Mouse (Mus musculus) embryonic facial prominence, embryonic 11.5 days (tissue): Measurements from ENCODE around the gene Gm49383. TPM values are rescaled to one million over a fixed set of nuclear protein-coding genes. Genes with fewer than 3 reads are reported as not detected.
A peak's percentile ranks its signal among the peaks of the same experiment; 100 is the strongest.

Experiments used
- ATAC-seq: fragments of 200-750 bp; cut with Nextera tagmentation; replicated peaks from 2 replicates; pipeline ENCODE4 v1.8.0; 2017; ENCODE audit warnings: low read depth; ENCODE audit not compliant: insufficient number of reproducible peaks, low FRiP score, low TSS enrichment
- DNase-seq: peaks from one replicate; pipeline ENCODE4 v3.0.0-alpha.2; 2015; ENCODE audit warnings: low spot score
- H3K27ac ChIP-seq: fragments of 300-500 bp; sonication (generic); replicated peaks from 2 replicates; pipeline ENCODE4 v1.5.1; 2014; ENCODE audit warnings: mild to moderate bottlenecking, low read depth, low read length, control low read depth
- H3K27me3 ChIP-seq: fragments of 300-500 bp; sonication (generic); 2 replicates; pipeline ENCODE4 v1.6.1; 2014; ENCODE audit warnings: mild to moderate bottlenecking, low read length, moderate library complexity, mixed read lengths; ENCODE audit not compliant: control insufficient read depth, insufficient read depth
- H3K36me3 ChIP-seq: fragments of 300-500 bp; sonication (generic); replicated peaks from 2 replicates; pipeline ENCODE4 v1.6.1; 2014; ENCODE audit warnings: low read depth, mild to moderate bottlenecking, low read length, moderate library complexity, mixed read lengths; ENCODE audit not compliant: control insufficient read depth, insufficient read depth
- H3K4me1 ChIP-seq: fragments of 300-500 bp; sonication (generic); 2 replicates; pipeline ENCODE4 v1.6.1; 2014; ENCODE audit warnings: low read length, mixed read lengths; ENCODE audit not compliant: control insufficient read depth, insufficient read depth
- H3K4me2 ChIP-seq: fragments of 300-500 bp; sonication (generic); 2 replicates; pipeline ENCODE4 v1.6.1; 2014; ENCODE audit warnings: low read depth, mild to moderate bottlenecking, control low read depth, low read length, moderate library complexity
- H3K4me3 ChIP-seq: fragments of 300-500 bp; sonication (generic); 2 replicates; pipeline ENCODE4 v1.5.1; 2014; ENCODE audit warnings: low read depth, low read length, control low read depth
- H3K9ac ChIP-seq: fragments of 300-500 bp; sonication (generic); replicated peaks from 2 replicates; pipeline ENCODE4 v1.6.1; 2014; ENCODE audit warnings: mild to moderate bottlenecking, control low read depth, low read length
- H3K9me3 ChIP-seq: fragments of 300-500 bp; sonication (generic); replicated peaks from 2 replicates; pipeline ENCODE4 v1.6.1; 2016; ENCODE audit warnings: mild to moderate bottlenecking, low read length, inconsistent platforms, mixed read lengths; ENCODE audit not compliant: control insufficient read depth
- WGBS: fragments of 180-500 bp; shearing (Covaris S2); extraction: QIAGEN DNeasy Blood & Tissue Kit; methylation state at CpG from one replicate; pipeline ENCODE4 v1.1.7; 2014; 5-methylcytosine and 5-hydroxymethylcytosine counted together
- polyA plus RNA-seq: library from polyadenylated mRNA; unstranded; fragments of >200 nt; fragmentation: Nextera tagmentation; extraction: Ambion mirVana; gene quantifications from 2 replicates; pipeline ENCODE4 v1.2.1, GENCODE M21; 2014

Gm49383 gene
- polyA plus RNA-seq, 1 experiment from 2014 or later = 43.7 TPM

GRCm38 (mm10) chr12:69197378-69198163, 667 bp upstream of the Gm49383 start:
- under 1% methylated on average over 73 of the region's 94 CpGs for WGBS
- peak overlapping the region; percentile 96 for H3K4me3 ChIP-seq
- H3K27ac ChIP-seq = peak overlapping the region; percentile 74
- ATAC-seq (peak; percentile 74), DNase-seq (peak; percentile 26)
- no peaks in the 10 kb centered on the region for H3K4me1 ChIP-seq
- H3K36me3 ChIP-seq = no peaks in the 10 kb centered on the region; the same call in 1 of the 2 replicates
- H3K27me3 ChIP-seq = no peaks in the 10 kb centered on the region
- peak overlapping the region; percentile 95 for H3K4me2 ChIP-seq
- H3K9ac ChIP-seq = peak overlapping the region; percentile 86
- H3K9me3 ChIP-seq = no peaks in the 10 kb centered on the region

DNA sequence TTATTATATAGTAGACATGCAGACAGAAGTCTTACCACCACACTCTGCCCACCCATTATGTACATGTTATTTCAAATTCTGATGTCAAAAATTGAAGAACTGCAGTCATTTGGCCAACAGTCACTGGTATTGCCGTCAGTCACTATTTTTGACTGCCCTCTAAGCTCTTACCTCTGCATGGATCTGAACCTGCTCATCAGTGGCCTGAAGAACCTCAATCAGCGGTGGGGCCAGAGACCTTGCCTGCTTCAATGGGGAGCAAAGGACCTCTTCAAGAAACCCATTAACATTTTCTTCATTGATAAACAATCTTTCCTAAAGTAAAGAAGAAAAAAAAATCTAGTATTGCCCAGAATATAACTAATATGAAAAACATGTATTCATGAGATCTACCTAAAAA, 4.3 kb downstream of the Gm49383 start:
- no peaks in the 10 kb centered on the region for H3K27me3 ChIP-seq
- 98% methylated on average over 2 of the region's 2 CpGs for whole genome bisulfite sequencing
- no peak overlapping the region for H3K4me3 ChIP-seq
- DNase-seq (no peak), ATAC-seq (no peak)
- H3K4me2 ChIP-seq = no peak overlapping the region
- H3K36me3 ChIP-seq = no peaks in the 10 kb centered on the region
- no peaks in the 10 kb centered on the region for H3K9me3 ChIP-seq
- H3K4me1 ChIP-seq = no peaks in the 10 kb centered on the region
- H3K27ac ChIP-seq = no peak overlapping the region
- no peak overlapping the region for H3K9ac ChIP-seq

DNA sequence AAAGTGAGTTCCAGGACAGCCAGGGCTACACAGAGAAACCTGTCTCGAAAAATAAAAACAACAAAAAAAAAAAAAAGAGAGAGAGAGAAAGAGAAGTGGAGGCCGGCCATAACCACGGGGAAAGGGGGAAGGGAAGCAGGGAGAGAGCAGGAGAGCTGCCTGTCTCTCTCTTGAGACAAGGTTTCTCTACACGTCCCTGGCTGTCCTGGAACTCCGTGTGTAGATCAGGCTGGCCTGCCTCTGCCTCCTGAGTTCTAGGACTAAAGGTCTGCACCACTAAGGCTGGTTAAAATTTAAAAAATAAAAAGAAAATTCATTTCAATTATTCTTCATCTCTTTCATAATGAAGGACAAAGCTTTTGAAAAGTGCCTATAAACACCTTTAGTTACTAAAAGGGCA, 5.5 kb downstream of the Gm49383 start:
- H3K4me2 ChIP-seq = no peak overlapping the region
- H3K9me3 ChIP-seq = no peaks in the 10 kb centered on the region
- H3K27me3 ChIP-seq = no peaks in the 10 kb centered on the region
- DNase-seq = no peak
- H3K4me1 ChIP-seq = no peaks in the 10 kb centered on the region
- ATAC-seq = no peak
- WGBS = 92% methylated on average over 5 of the region's 5 CpGs
- H3K9ac ChIP-seq = no peak overlapping the region
- H3K27ac ChIP-seq = no peak overlapping the region
- H3K4me3 ChIP-seq = no peak overlapping the region
- no peaks in the 10 kb centered on the region for H3K36me3 ChIP-seq

- Histone ChIP-seq H3K27me3 (no peaks in the 10 kb centered on the region), H3K4me1 (no peaks in the 10 kb centered on the region), H3K36me3 (no peaks in the 10 kb centered on the region), H3K9me3 (no peaks in the 10 kb centered on the region), H3K4me2 (no peak overlapping the region), H3K9ac (no peak overlapping the region), H3K4me3 (no peak overlapping the region), H3K27ac (no peak overlapping the region)
- DNase-seq = no peak
- 94% methylated on average over 1 of the region's 1 CpGs for WGBS
- ATAC-seq = no peak
These were observed 6.4 kb downstream of the Gm49383 start for GRCm38 (mm10) chr12:69190522-69190921.

- WGBS = 85% methylated on average over 9 of the region's 9 CpGs
- Histone ChIP-seq H3K9ac (no peak overlapping the region), H3K4me3 (no peak overlapping the region), H3K4me1 (no peaks in the 10 kb centered on the region), H3K27ac (no peak overlapping the region), H3K36me3 (no peaks in the 10 kb centered on the region), H3K27me3 (no peaks in the 10 kb centered on the region), H3K9me3 (no peaks in the 10 kb centered on the region), H3K4me2 (no peak overlapping the region)
- ATAC-seq = no peak
- DNase-seq = no peak
These were observed 6.8 kb downstream of the Gm49383 start for GRCm38 (mm10) chr12:69190074-69190473.

GRCm38 (mm10) chr12:69186811-69187471, 10.0 kb downstream of the Gm49383 start:
- Histone ChIP-seq H3K4me1 (no peaks in the 10 kb centered on the region), H3K4me2 (no peak overlapping the region), H3K4me3 (no peak overlapping the region), H3K9ac (no peak overlapping the region), H3K36me3 (no peaks in the 10 kb centered on the region), H3K27me3 (no peaks in the 10 kb centered on the region), H3K27ac (no peak overlapping the region), H3K9me3 (no peaks in the 10 kb centered on the region)
- DNase-seq (no peak), ATAC-seq (no peak)
- WGBS = 72% methylated on average over 5 of the region's 5 CpGs

DNA sequence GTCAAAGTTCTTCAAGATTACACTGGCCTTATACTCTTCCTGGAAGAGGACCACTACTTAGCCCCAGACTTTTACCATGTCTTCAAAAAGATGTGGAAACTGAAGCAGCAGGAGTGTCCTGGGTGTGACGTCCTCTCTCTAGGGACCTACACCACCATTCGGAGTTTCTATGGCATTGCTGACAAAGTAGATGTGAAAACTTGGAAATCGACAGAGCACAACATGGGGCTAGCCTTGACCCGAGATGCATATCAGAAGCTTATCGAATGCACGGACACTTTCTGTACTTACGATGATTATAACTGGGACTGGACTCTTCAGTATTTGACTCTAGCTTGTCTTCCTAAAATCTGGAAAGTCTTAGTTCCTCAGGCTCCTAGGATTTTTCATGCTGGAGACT, 11.5 kb downstream of the Gm49383 start:
- H3K4me1 ChIP-seq = no peaks in the 10 kb centered on the region
- no peak for DNase-seq
- H3K27me3 ChIP-seq = no peaks in the 10 kb centered on the region
- no peak overlapping the region for H3K27ac ChIP-seq
- WGBS = 79% methylated on average over 7 of the region's 7 CpGs
- H3K4me3 ChIP-seq = peak overlapping the region; percentile 89
- H3K4me2 ChIP-seq = peak overlapping the region; percentile 91
- no peak for ATAC-seq
- H3K9me3 ChIP-seq = no peaks in the 10 kb centered on the region
- H3K9ac ChIP-seq = peak overlapping the region; percentile 91
- no peaks in the 10 kb centered on the region for H3K36me3 ChIP-seq
